Comparison of ENCODE assay signal across 21 mouse cellular contexts in the genomic region with DNA sequence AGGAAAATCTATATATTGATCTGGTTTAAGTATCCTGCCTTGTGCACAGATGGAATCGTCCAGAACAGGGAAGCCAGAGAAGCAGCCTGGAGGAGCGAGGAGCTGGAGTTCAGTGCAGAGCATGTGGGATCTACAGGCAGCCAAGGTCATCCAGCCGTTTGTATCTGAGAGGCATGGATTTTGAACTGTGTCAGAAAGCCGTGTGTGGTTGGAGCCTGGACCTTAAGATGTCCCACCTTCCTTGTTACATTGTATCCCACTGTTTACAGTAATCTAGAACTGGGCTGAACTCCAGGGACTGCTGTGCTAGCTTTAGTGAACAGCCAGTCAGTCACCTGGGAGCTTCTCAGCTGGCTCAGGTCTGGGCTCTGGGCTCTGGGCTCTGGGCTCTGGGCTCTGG. TPM values are rescaled to one million over a fixed set of nuclear protein-coding genes. Genes with fewer than 3 reads are reported as not detected.
A peak's percentile ranks its signal among the peaks of the same experiment; 100 is the strongest.
DNase-seq lines count a peak whose midpoint lies in the region; ATAC-seq and TF ChIP-seq lines count a peak whose summit lies in the region.
"Had no signal": no experiment of that assay in that cellular context is flagged by ENCODE, and none has a peak within 500 bp of the region (broad histone marks: within the 10 kb centered on the region; RNA-seq: fewer than 3 reads in every experiment).

No protein-coding gene starts in this region.

- 74% methylated on average over 4 of the region's 4 CpGs for WGBS in kidney, embryonic 14.5 days
- WGBS in intestine, postnatal 0 days: 23% methylated on average over 4 of the region's 4 CpGs
- 41% methylated on average over 4 of the region's 4 CpGs for WGBS in stomach, embryonic 15.5 days

- no peaks in the 10 kb centered on the region for H3K27me3 ChIP-seq in kidney, embryonic 14.5 days (ENCODE audit: control insufficient read depth, insufficient read depth, low read length)
- no peaks in the 10 kb centered on the region for H3K27me3 ChIP-seq in intestine, postnatal 0 days (replicated peaks; ENCODE audit: control insufficient read depth, insufficient read depth, low read length)
- H3K27me3 ChIP-seq in stomach, embryonic 15.5 days (replicated peaks): no peaks in the 10 kb centered on the region
- H3K27me3 ChIP-seq: embryonic facial prominence, embryonic 13.5 days; heart, embryonic 15.5 days; midbrain, embryonic 15.5 days had no signal

- H3K27ac ChIP-seq in kidney, embryonic 14.5 days (ENCODE audit: low read depth, low read length): no peak overlapping the region
- H3K27ac ChIP-seq in intestine, postnatal 0 days (ENCODE audit: low read depth, low read length): peak overlapping the region; percentile 87
- no peak overlapping the region for H3K27ac ChIP-seq in stomach, embryonic 15.5 days
- H3K27ac ChIP-seq: embryonic facial prominence, embryonic 13.5 days; heart, adult 2 months; heart, embryonic 15.5 days; hindbrain, embryonic 10.5 days; layer of hippocampus, adult 2 months; midbrain, embryonic 15.5 days had no signal

- TF ChIP-seq CTCF in intestine, postnatal 0 days (IDR thresholded peaks at IDR 0.05; ENCODE audit: low read depth): no peak

- DNase-seq in kidney, adult 11 months: peak; percentile 38
- peak; percentile 24 to 70 for DNase-seq in kidney, postnatal 36 days
- DNase-seq in layer of hippocampus, postnatal 25 days (ENCODE audit: extremely low spot score in 1 of 2, low spot score in 1 of 2): no peak
- DNase-seq in frontal cortex, postnatal 10 days (ENCODE audit: low spot score in 2 of 2): no peak
- DNase-seq: B cell, adult 2 months; cerebellum, adult 9-10 months; gastrocnemius, postnatal 10 days; heart, adult 2 months; lung, embryonic 14.5 days; right cerebral cortex, adult 18-20 months; spleen, adult 18-20 months; thymus, postnatal 4 days had no signal

- H3K36me3 ChIP-seq in kidney, embryonic 14.5 days (ENCODE audit: control insufficient read depth, insufficient read depth, low read length): no peaks in the 10 kb centered on the region
- no peaks in the 10 kb centered on the region for H3K36me3 ChIP-seq in intestine, postnatal 0 days (ENCODE audit: control insufficient read depth, insufficient read depth)
- no peaks in the 10 kb centered on the region for H3K36me3 ChIP-seq in stomach, embryonic 15.5 days
- H3K36me3 ChIP-seq: embryonic facial prominence, embryonic 13.5 days; heart, embryonic 15.5 days; hindbrain, embryonic 10.5 days; midbrain, embryonic 15.5 days had no signal

- H3K9me3 ChIP-seq in kidney, embryonic 14.5 days (ENCODE audit: control insufficient read depth, low read length): no peaks in the 10 kb centered on the region
- H3K9me3 ChIP-seq in intestine, postnatal 0 days (ENCODE audit: control insufficient read depth): no peaks in the 10 kb centered on the region
- H3K9me3 ChIP-seq in stomach, embryonic 15.5 days: no peaks in the 10 kb centered on the region
- H3K9me3 ChIP-seq: embryonic facial prominence, embryonic 13.5 days; heart, embryonic 15.5 days; hindbrain, embryonic 10.5 days; midbrain, embryonic 15.5 days had no signal

- ATAC-seq in kidney, embryonic 14.5 days (ENCODE audit: low FRiP score, low TSS enrichment): no peak
- peak; percentile 1; the same call in 1 of the 2 replicates for ATAC-seq in intestine, postnatal 0 days
- ATAC-seq in stomach, embryonic 15.5 days (ENCODE audit: insufficient read depth, low FRiP score, low read depth): 0 out of 2 replicates have a peak, but pooled peaks have one; percentile 25
- ATAC-seq: midbrain, embryonic 15.5 days had no signal

- no peak overlapping the region for H3K4me2 ChIP-seq in kidney, embryonic 14.5 days (replicated peaks; ENCODE audit: low read depth, low read length)
- no peak overlapping the region for H3K4me2 ChIP-seq in intestine, postnatal 0 days (replicated peaks; ENCODE audit: low read depth)
- no peak overlapping the region for H3K4me2 ChIP-seq in stomach, embryonic 15.5 days
- H3K4me2 ChIP-seq: embryonic facial prominence, embryonic 13.5 days; heart, embryonic 15.5 days; lung, embryonic 14.5 days; midbrain, embryonic 15.5 days had no signal

- H3K4me3 ChIP-seq in kidney, embryonic 14.5 days (ENCODE audit: low read length): no peak overlapping the region
- no peak overlapping the region for H3K4me3 ChIP-seq in intestine, postnatal 0 days (ENCODE audit: low read depth, low read length)
- H3K4me3 ChIP-seq in stomach, embryonic 15.5 days (replicated peaks): no peak overlapping the region
- H3K4me3 ChIP-seq: embryonic facial prominence, embryonic 13.5 days; heart, adult 2 months; heart, embryonic 15.5 days; hindbrain, embryonic 10.5 days; layer of hippocampus, adult 2 months; midbrain, embryonic 15.5 days had no signal

- H3K9ac ChIP-seq in kidney, embryonic 14.5 days (ENCODE audit: low read depth, low read length): no peak overlapping the region
- H3K9ac ChIP-seq in intestine, postnatal 0 days (ENCODE audit: low read depth, low read length): no peak overlapping the region
- H3K9ac ChIP-seq in stomach, embryonic 15.5 days: no peak overlapping the region
- H3K9ac ChIP-seq: embryonic facial prominence, embryonic 13.5 days; heart, embryonic 15.5 days; lung, embryonic 14.5 days; midbrain, embryonic 15.5 days had no signal

- H3K4me1 ChIP-seq in kidney, embryonic 14.5 days (ENCODE audit: control insufficient read depth, insufficient read depth, low read length): no peaks in the 10 kb centered on the region
- H3K4me1 ChIP-seq in intestine, postnatal 0 days (replicated peaks; ENCODE audit: control insufficient read depth, insufficient read depth, low read length): 0 out of 2 replicates have a peak, but pooled peaks cover 4% of the 10 kb centered on the region
- 0 out of 2 replicates have a peak, but pooled peaks cover 12% of the 10 kb centered on the region for H3K4me1 ChIP-seq in stomach, embryonic 15.5 days
- H3K4me1 ChIP-seq: midbrain, embryonic 15.5 days had no signal

RNA-seq across cellular contexts. Expression of a gene that starts 8.1 kb away (rescaled TPM):
- 0.19 TPM in 1 of 2 replicates, not detected in the other for polyA plus RNA-seq in kidney, embryonic 14.5 days (2014; fragmentation: Nextera tagmentation; extraction: Ambion mirVana)
- polyA plus RNA-seq in intestine, postnatal 0 days (2015; fragmentation: Nextera tagmentation; extraction: Ambion mirVana): 23.1 and 26.0 TPM in 2 replicates
- 6.2 and 7.4 TPM in 2 replicates for polyA plus RNA-seq in stomach, embryonic 15.5 days (2015; fragmentation: Nextera tagmentation; extraction: Ambion mirVana)
- total RNA-seq in layer of hippocampus, postnatal 25 days (2021): not detected
- total RNA-seq: gastrocnemius, postnatal 10 days; heart, adult 2 months; layer of hippocampus, adult 2 months had no signal
- polyA plus RNA-seq: embryonic facial prominence, embryonic 13.5 days; heart, adult 2 months; heart, embryonic 15.5 days; hindbrain, embryonic 10.5 days; limb, embryonic 11.5 days; lung, embryonic 14.5 days had no signal

RNA-seq across cellular contexts. Expression of a gene that starts 55.4 kb away (rescaled TPM):
- 0.11 TPM in 1 of 2 replicates, not detected in the other for polyA plus RNA-seq in kidney, embryonic 14.5 days (2014; fragmentation: Nextera tagmentation; extraction: Ambion mirVana)
- 0.88 and 1.0 TPM in 2 replicates for polyA plus RNA-seq in intestine, postnatal 0 days (2015; fragmentation: Nextera tagmentation; extraction: Ambion mirVana)
- 0.09 and 0.14 TPM in 2 replicates for polyA plus RNA-seq in stomach, embryonic 15.5 days (2015; fragmentation: Nextera tagmentation; extraction: Ambion mirVana)
- 1 to 10 TPM; 1.0 to 1.4 TPM for total RNA-seq in layer of hippocampus, postnatal 25 days (2021)
- total RNA-seq: heart, adult 2 months had no signal

Comparison
In these comparisons a context has a peak if more than half of its experiments do, and no peak if none do; other contexts are left out.
1. DNase-seq: peak in kidney, adult 11 months (single experiment) and kidney, postnatal 36 days (2 of 2); none in layer of hippocampus, postnatal 25 days (0 of 2) and frontal cortex, postnatal 10 days (0 of 2).